Mouse (Mus musculus) lung, postnatal 0 days (tissue): ENCODE measurements around the gene Lhx8. TPM values are rescaled to one million over a fixed set of nuclear protein-coding genes. Genes with fewer than 3 reads are reported as not detected.

ENCODE experiments used
- ATAC-seq: fragments of 200-750 bp; cut with Nextera tagmentation; 2 replicates; pipeline ENCODE4 v1.8.0; 2017; ENCODE audit warnings: moderate library complexity
- DNase-seq: peaks from one replicate; pipeline ENCODE4 v3.0.0-alpha.2; 2016; ENCODE audit warnings: low spot score
- H3K27ac ChIP-seq: fragments of 300-500 bp; sonication (generic); 2 replicates; pipeline ENCODE4 v1.5.1; 2014; ENCODE audit warnings: antibody characterized with exemption, mild to moderate bottlenecking, low read length, mixed read lengths
- H3K27me3 ChIP-seq: fragments of 300-500 bp; sonication (generic); replicated peaks from 2 replicates; pipeline ENCODE4 v1.6.1; 2014; ENCODE audit warnings: low read length, mixed read lengths; ENCODE audit not compliant: insufficient read depth
- H3K36me3 ChIP-seq: fragments of 300-500 bp; sonication (generic); 2 replicates; pipeline ENCODE4 v1.6.1; 2014; ENCODE audit warnings: low read length, mixed read lengths; ENCODE audit not compliant: insufficient read depth
- H3K4me1 ChIP-seq: fragments of 300-500 bp; sonication (generic); 2 replicates; pipeline ENCODE4 v1.6.1; 2014; ENCODE audit warnings: antibody characterized with exemption, low read depth, low read length, mixed read lengths; ENCODE audit not compliant: insufficient read depth
- H3K4me2 ChIP-seq: fragments of 300-500 bp; sonication (generic); replicated peaks from 2 replicates; pipeline ENCODE4 v1.6.1; 2014; ENCODE audit warnings: low read depth, mild to moderate bottlenecking, low read length, moderate library complexity, mixed read lengths
- H3K4me3 ChIP-seq: fragments of 300-500 bp; sonication (generic); 2 replicates; pipeline ENCODE4 v1.5.1; 2014; ENCODE audit warnings: low read depth, low read length
- H3K9ac ChIP-seq: fragments of 300-500 bp; sonication (generic); replicated peaks from 2 replicates; pipeline ENCODE4 v1.6.1; 2014; ENCODE audit warnings: low read depth, mild to moderate bottlenecking
- H3K9me3 ChIP-seq: fragments of 300-500 bp; sonication (generic); 2 replicates; pipeline ENCODE4 v1.6.1; 2016; ENCODE audit warnings: low read length, mixed read lengths
- CTCF ChIP-seq: IDR thresholded peaks from 2 replicates; pipeline ENCODE4 v1.5.1; 2016; ENCODE audit warnings: antibody characterized with exemption, mild to moderate bottlenecking
- EP300 ChIP-seq: IDR thresholded peaks from 2 replicates; pipeline ENCODE4 v1.6.1; 2016; ENCODE audit warnings: antibody characterized with exemption, mild to moderate bottlenecking, control low read depth
- WGBS: fragments of 180-500 bp; shearing (Covaris S2); extraction: QIAGEN DNeasy Blood & Tissue Kit; methylation state at CpG from one replicate; pipeline ENCODE4 v1.1.7; 2014; 5-methylcytosine and 5-hydroxymethylcytosine counted together
- polyA plus RNA-seq: library from polyadenylated mRNA; unstranded; fragments of >200 nt; fragmentation: Nextera tagmentation; extraction: Ambion mirVana; gene quantifications from 2 replicates; pipeline ENCODE4 v1.2.1, GENCODE M21; 2015

Gene Lhx8
- polyA plus RNA-seq, 1 experiment from 2014 or later = not detected

DNA sequence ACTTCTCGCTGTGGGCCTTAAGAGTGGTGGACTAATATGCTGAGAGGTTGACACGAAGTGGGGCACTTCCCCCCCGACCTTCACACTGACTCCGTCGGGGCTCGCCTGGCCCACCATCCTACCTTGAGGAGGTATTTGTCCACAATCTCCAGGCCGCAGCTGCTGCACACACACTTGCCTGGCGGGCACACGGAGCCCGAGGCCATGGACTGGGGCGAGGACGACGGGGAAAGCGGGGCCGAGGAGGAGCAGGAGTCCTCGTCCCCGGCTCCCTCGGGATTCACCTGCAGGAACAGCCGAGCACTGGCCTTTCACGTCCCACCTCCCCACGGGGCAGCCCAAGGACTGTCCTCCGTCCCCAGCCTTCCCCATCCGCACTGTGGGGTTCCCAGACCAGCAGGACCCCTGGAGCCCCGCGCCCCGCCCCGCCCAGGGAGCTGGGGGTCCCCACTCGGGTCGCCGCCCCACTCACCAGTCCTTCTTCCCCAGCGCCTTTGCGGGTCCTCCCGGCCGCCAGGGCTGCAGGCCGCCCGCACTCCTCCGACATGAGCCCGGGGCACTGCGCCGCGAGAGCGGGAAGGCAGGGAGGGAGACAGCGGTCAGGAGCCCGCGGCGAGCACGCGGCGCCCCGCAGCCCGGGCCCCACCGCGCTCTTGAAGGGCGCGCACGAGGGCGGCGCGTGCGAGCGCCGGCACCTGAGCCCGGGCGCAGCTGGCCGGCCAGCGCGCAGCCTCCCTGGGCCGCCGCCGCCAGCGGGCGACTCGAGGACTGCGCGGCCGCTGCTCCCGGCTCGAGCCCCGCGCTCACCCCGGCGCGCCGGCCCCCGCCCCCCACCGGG, 2.4 kb downstream of the Lhx8 start:
- peaks cover 9% of the 10 kb centered on the region for H3K4me1 ChIP-seq
- H3K9ac ChIP-seq = no peak overlapping the region
- TF ChIP-seq CTCF (no peak), EP300 (no peak)
- DNase-seq = peak; percentile 23
- H3K4me2 ChIP-seq = peak overlapping the region; percentile 55
- H3K27me3 ChIP-seq = peaks cover 75% of the 10 kb centered on the region
- no peaks in the 10 kb centered on the region for H3K36me3 ChIP-seq
- ATAC-seq = peak; percentile 58
- no peak overlapping the region for H3K27ac ChIP-seq
- H3K4me3 ChIP-seq = peak overlapping the region; percentile 32
- H3K9me3 ChIP-seq = no peaks in the 10 kb centered on the region
- under 1% methylated on average over 59 of the region's 86 CpGs for WGBS

DNA sequence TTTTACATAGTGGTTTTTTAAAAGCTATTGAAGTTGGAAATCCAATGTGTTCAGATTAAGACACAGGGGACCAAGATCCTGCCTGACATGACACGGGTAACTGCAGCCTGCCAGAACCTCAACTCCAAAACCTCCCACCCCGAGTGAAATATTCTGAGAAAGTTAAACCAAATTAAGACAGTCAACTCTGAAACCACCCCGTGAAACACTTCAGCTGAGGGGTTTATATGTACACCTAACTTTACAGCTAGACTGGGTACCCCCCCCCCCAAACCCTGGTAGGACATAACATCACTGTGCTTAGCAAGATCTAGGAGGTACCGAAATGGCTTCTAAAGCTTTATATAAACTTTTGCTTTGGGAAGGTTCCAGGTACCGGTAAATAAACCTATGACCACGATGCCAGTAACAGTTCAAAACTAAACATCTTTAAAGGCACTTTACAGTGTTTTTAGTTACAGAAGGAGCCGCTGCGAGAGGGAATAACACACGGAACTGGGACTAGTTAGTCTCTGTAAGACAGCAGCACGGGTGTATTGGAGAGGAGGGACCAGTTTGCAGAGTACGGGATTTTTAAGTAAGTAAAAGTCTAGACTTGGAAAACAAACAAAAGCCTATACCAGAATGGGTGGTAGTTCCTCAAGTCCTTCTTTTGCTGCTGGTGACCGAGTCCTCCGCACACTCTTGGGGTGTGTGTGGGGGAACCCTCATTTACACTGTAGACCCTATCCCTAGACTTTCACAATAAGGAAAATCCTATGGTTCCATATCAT, 3.2 kb downstream of the Lhx8 start:
- TF ChIP-seq EP300 (no peak), CTCF (no peak)
- no peak overlapping the region for H3K27ac ChIP-seq
- H3K9ac ChIP-seq = no peak overlapping the region
- WGBS = 4% methylated on average over 13 of the region's 13 CpGs
- no peaks in the 10 kb centered on the region for H3K36me3 ChIP-seq
- H3K4me2 ChIP-seq = no peak overlapping the region
- H3K27me3 ChIP-seq = peaks cover 71% of the 10 kb centered on the region
- DNase-seq (no peak), ATAC-seq (no peak)
- H3K4me1 ChIP-seq = peaks cover 9% of the 10 kb centered on the region
- H3K9me3 ChIP-seq = no peaks in the 10 kb centered on the region
- H3K4me3 ChIP-seq = no peak overlapping the region

GRCm38 (mm10) chr3:154321921-154322574, 8.4 kb downstream of the Lhx8 start:
- H3K9ac ChIP-seq = no peak overlapping the region
- ATAC-seq = no peak
- DNase-seq = no peak
- H3K4me2 ChIP-seq = no peak overlapping the region
- H3K27ac ChIP-seq = no peak overlapping the region
- H3K9me3 ChIP-seq = no peaks in the 10 kb centered on the region
- H3K36me3 ChIP-seq = no peaks in the 10 kb centered on the region
- TF ChIP-seq CTCF = no peak
- H3K27me3 ChIP-seq = peaks cover 27% of the 10 kb centered on the region
- no peaks in the 10 kb centered on the region for H3K4me1 ChIP-seq
- H3K4me3 ChIP-seq = no peak overlapping the region
- 50% methylated on average over 13 of the region's 13 CpGs for WGBS

GRCm38 (mm10) chr3:154317651-154318248, 12.7 kb downstream of the Lhx8 start:
- no peaks in the 10 kb centered on the region for H3K4me1 ChIP-seq
- no peak overlapping the region for H3K9ac ChIP-seq
- no peak for TF ChIP-seq EP300
- peak; percentile 68 for TF ChIP-seq CTCF
- 18% methylated on average over 5 of the region's 5 CpGs for WGBS
- peaks cover 5% of the 10 kb centered on the region for H3K27me3 ChIP-seq
- no peaks in the 10 kb centered on the region for H3K36me3 ChIP-seq
- ATAC-seq (no peak), DNase-seq (no peak)
- no peak overlapping the region for H3K4me2 ChIP-seq
- no peaks in the 10 kb centered on the region for H3K9me3 ChIP-seq
- H3K4me3 ChIP-seq = no peak overlapping the region
- no peak overlapping the region for H3K27ac ChIP-seq

- Histone ChIP-seq H3K4me1 (no peaks in the 10 kb centered on the region), H3K9me3 (no peaks in the 10 kb centered on the region), H3K4me2 (no peak overlapping the region), H3K36me3 (no peaks in the 10 kb centered on the region), H3K9ac (no peak overlapping the region), H3K27me3 (no peaks in the 10 kb centered on the region), H3K27ac (no peak overlapping the region), H3K4me3 (no peak overlapping the region)
- WGBS = 59% methylated on average over 16 of the region's 16 CpGs
- no peak for TF ChIP-seq CTCF
- no peak for ATAC-seq
- no peak for DNase-seq
These were observed 25.1 kb downstream of the Lhx8 start for GRCm38 (mm10) chr3:154305163-154305884.
